Mouse (Mus musculus): Measurements from ENCODE around the gene Lpin1.
A peak's percentile ranks its signal among the peaks of the same experiment; 100 is the strongest.

The Lpin1 gene

GRCm38 (mm10) chr12:16610936-16611335, at the start of gene Lpin1:
Gene Lpin1 (minus strand): TSS chr12:16610966.
- DNase-seq (ENCODE audit: low spot score), result no peak

- DNase-seq (ENCODE audit: low spot score), result no peak
Observed at GRCm38 (mm10) chr12:16656906-16657875, 46.4 kb upstream of the Lpin1 start.

- no peak for DNase-seq (ENCODE audit: low spot score)
Observed at GRCm38 (mm10) chr12:16655604-16656003, 44.8 kb upstream of the Lpin1 start.

- DNase-seq (ENCODE audit: low spot score), result peak; percentile 73
Observed at GRCm38 (mm10) chr12:16653332-16654093, 42.7 kb upstream of the Lpin1 start, which contains the start of gene Ntsr2. Gene Ntsr2 (plus strand): TSS chr12:16653382.

DNA sequence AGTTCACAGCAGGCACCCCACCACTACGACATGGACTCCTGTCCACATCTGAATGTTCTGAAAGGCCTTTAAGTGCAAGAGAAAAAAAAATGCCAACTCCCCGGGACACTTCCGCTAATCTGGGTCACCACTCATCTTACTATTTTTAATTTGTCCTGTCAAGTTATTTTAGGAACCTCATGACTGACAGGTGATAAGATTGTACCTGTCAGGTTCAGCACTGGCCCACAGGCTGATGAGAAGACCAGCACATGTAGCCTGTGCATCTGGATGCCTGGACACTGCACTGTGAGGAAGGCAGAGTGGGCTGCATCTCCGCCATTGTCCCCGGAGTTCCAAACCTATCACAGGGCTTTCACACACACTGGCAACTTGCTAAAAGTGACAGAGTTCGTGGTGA, 39.1 kb upstream of the Lpin1 start:
- no peak for DNase-seq (ENCODE audit: low spot score)

- DNase-seq (ENCODE audit: low spot score), result no peak
Observed at GRCm38 (mm10) chr12:16648273-16648672, 37.5 kb upstream of the Lpin1 start.

GRCm38 (mm10) chr12:16646780-16647409, 36.1 kb upstream of the Lpin1 start:
- DNase-seq (ENCODE audit: low spot score), result no peak

DNA sequence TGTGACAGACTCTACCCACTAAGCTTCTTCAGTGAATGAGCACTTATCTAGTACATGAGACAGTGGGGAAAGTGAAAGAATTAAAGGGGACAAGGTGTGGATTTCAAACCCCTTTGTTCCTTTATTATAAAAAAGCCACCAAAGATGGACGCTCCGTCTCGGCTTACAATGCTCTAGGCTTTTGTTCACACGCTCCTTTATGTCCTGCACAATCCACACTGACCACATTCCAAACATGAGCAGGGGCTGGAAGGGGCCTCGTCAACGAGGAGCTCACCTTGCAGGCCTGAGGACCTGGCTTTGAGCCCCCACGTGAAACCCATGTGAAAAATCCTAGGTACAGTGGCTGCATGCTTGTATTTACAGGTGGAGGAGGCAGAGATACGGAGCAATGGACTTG, 33.9 kb upstream of the Lpin1 start:
- no peak for DNase-seq (ENCODE audit: low spot score)

DNA sequence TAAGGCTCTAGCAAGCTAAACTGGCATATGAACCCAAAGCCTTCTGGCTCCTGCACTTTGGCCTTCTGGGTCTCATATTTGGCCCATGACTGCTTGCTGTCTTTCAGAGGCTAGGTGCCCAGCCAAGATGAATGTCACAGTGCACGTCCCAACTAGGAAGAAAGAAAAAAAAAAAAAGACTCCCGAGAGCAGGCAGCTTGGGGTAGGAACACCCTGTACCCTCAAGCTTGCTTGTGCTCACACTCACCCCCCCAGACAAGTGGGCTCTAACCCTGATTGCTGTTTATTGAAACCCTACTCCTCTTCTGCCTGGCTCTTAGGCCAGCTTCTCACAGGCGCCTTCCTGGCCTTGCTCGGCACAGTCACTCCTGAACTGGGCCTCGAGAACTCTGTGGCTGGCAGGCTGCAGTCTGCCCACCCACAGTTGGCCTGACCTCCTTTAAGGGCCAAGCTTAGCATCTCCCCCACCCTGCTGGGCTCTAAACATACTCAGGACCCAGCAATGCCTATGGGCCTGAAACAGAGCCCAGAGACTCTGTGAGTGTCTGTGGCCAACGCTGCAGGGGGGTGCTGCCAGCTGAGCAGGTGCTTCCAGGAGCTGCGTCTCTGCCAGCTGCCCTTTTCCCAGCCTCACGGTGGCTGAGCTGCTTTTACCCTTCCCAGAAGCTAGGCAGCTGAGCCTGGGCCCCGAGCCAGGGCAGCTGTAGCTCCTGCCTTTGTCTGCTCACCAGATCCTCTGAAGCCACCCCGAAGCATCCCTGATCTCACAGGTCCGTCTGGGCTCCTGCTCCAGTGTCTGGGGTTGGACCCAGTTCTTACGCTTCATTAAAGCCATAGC, 33.0 kb upstream of the Lpin1 start:
- DNase-seq (ENCODE audit: low spot score), result peak; percentile 30

GRCm38 (mm10) chr12:16642000-16642399, 31.2 kb upstream of the Lpin1 start:
- no peak for DNase-seq (ENCODE audit: low spot score)

DNA sequence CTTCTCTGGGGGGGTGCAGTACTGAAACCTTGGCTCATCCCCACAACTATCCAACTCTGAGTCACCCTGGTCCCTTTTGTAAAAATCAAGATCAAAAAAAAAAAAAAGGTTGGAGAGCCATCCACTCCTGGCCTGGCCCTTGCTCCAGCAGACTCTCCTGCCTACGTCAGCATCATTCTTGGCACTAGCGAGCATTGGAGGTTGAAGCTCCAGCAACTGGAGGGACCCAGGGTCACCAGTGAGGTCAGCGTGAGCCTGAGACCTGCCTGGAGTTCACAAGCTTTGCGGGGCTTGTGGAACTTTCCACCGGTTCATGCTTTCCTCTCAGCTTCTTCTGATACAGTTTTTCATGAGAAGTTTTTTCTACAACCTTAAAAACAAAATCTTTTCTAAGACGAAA, 29.3 kb upstream of the Lpin1 start:
- DNase-seq (ENCODE audit: low spot score), result no peak

- no peak for DNase-seq (ENCODE audit: low spot score)
Observed at GRCm38 (mm10) chr12:16639078-16639771, 28.5 kb upstream of the Lpin1 start.

GRCm38 (mm10) chr12:16635816-16636215, 25.1 kb upstream of the Lpin1 start:
- no peak for DNase-seq (ENCODE audit: low spot score)

DNA sequence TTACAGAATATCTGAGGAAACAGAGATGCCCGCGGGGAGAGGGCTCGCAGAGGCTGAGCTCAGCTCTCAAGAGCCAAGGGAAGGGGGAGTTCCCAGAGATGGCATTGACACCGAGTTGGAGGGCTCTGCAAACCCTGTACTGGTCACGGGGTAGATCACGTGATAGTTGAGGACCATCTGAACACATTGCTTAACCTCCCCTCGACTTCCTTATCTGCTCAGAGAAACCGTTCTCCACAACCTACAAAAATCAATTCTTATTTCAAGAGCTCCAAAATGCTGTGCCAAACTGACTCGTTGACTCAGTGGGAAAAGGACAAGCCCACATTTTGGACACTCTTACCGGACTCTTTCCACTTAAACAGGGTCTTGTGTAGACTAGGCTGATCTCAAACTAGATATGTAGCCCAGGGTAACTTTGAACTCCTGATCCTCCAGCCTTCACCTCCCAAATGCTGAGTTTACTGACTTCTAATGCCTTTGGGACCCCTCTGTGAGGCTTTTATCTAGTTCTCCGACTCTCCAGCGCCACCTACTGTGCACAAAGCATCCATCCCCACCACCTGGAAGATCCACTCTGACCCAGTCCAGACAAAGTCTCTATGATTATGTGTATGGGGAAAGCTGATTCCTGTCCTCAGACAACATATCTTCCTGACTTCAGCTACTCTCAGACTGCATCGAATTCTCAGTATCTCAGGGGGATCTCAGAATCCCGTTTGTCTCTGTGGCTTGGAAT, 23.5 kb upstream of the Lpin1 start:
- DNase-seq (ENCODE audit: low spot score), result peak; percentile 23

- no peak for DNase-seq (ENCODE audit: low spot score)
Observed at GRCm38 (mm10) chr12:16633235-16633634, 22.5 kb upstream of the Lpin1 start.

GRCm38 (mm10) chr12:16631423-16631822, 20.7 kb upstream of the Lpin1 start:
- no peak for DNase-seq (ENCODE audit: low spot score)

DNA sequence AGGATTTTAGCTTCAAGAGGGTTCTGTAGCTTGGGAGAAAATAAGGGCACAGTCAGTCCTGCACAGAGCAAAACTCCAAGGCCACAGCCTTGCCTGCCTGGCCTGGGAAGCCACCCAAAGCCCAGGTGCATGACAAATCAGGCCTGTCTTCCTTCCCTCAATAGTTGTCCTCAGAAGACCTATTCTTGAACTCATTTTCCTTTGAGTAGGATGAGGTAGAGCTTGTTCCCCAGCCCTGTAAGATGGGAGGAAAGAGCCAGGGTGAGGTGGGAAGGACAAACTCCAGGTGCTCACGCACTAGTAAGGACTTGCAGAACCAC, 20.1 kb upstream of the Lpin1 start:
- DNase-seq (ENCODE audit: low spot score), result peak; percentile 21

GRCm38 (mm10) chr12:16630152-16630865, 19.5 kb upstream of the Lpin1 start:
- peak; percentile 47 for DNase-seq (ENCODE audit: low spot score)

DNA sequence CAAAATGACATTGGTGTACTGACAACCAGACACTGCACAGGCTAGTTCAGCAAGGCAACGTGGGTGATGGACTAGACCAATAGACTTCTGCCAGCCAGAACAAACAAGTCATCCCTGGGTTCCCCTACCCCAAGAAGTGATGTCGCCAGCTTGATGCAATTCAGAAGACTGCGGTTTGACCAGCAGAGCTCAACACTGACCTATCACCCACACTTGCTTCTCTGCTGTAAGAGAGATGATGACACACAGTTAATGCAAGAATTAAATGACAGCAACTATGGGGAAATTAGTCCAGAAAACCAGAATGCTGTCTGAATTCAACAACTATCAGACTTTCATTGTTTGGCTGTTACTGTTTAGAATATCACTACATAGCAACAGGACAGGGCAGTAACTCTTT, 9.5 kb upstream of the Lpin1 start:
- DNase-seq (ENCODE audit: low spot score), result no peak

DNA sequence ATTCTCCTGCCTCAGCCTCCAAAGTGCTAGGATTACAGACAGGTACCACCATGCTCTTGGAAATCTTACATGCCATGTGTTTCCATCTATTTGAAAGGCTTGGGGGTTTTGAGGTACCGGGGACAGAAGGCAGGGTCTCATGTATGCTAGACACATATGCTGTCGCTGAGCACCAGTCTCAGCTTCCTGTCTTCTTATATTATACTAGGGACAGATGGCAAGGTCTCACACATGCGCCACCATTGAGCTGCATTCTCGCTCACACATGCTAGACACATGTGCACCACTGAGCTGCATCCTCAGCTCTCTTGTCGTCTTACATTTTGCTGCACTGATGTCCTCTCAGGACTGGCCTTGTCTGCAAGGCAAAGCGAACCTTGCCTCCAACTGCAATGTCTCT, 8.7 kb upstream of the Lpin1 start:
- DNase-seq (ENCODE audit: low spot score), result no peak

Measured in testis, postnatal 14 days (tissue).